Mouse (Mus musculus): ENCODE measurements at regions not wholly inside any gene's neighbourhood (a gene's known extent, or its start where the extent isn't known, plus 50 kb on each side); places are given as distances from the start of the nearest gene placed in this dataset.

- no peak for TF ChIP-seq CTCF (IDR thresholded peaks at IDR 0.05; ENCODE audit: borderline replicate concordance, insufficient read depth, low read depth, low read length)
- TF ChIP-seq POLR2A (IDR thresholded peaks at IDR 0.05; ENCODE audit: borderline replicate concordance, insufficient read depth, low read length), result no peak
Measured at GRCm38 (mm10) chr11:18590487-18590886, 428.3 kb downstream of the Meis1 start.

Measured in cerebellum, adult 2 months (tissue).